Mouse (Mus musculus): Measurements from ENCODE around the gene Maz.

DNA sequence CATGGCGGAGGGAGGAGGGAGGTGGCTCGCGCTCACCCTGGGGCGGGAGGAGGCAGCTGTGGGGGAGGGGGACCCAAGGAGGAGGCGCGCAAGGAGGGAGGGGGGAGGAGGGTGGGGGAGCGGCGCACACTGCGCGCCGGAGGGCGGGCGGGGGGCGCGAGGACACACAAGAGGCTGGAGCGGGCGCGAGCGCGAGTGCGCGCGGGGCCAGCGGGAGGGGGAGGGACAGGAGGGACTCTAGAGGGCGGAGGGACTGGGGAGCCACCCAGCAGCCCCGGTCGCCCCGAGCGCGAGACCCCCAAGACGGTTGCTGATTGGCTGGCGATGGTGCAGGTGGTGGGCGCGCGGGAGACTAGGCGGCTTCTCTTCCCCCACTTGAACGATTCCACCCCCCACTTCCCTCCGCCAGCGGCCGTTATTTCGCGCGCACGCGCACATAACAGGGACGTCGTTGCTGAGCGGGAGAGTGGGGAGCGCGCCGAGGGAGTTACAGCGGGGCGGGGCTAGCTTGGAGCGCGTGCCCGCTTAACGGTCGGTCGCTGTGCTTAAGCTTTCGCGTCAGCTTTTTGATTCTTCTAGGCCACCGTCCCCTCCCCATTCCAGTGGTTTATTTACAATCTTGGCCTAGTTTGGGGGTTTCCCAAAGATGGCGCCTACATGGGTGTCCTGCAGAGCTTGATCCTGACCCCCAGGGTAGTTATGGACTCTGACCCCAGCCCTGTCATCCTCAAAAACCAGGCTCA lies at the start of gene Maz:
- TF ChIP-seq EP300 (IDR thresholded peaks at IDR 0.05) (peak; percentile 90), CTCF (IDR thresholded peaks at IDR 0.05) (no peak)

All from lung, postnatal 0 days (tissue).